Mouse (Mus musculus) MEL (cell line): ENCODE results near the gene Msantd3. TPM values are rescaled to one million over a fixed set of nuclear protein-coding genes. Genes with fewer than 3 reads are reported as not detected.

Experiments used
- DNase-seq: peaks from one replicate; pipeline ENCODE4 v3.0.0; 2011; ENCODE audit warnings: low read depth, low spot score
- H3K27ac ChIP-seq: 2 replicates; pipeline ENCODE4 v1.5.1; 2012; ENCODE audit warnings: low read depth, mild to moderate bottlenecking, control low read depth, low read length, moderate library complexity; ENCODE audit not compliant: control insufficient read depth
- H3K27me3 ChIP-seq, 2 experiments: fragments of 150-350 bp in 1 of 2; sonication (generic) in 1 of 2; 2 replicates each; pipeline ENCODE4 v1.6.1; 2012; ENCODE audit warnings: low read length in 2 of 2, mild to moderate bottlenecking in 2 of 2, improper control_type of control experiment in 1 of 2, moderate library complexity in 1 of 2; ENCODE audit not compliant: insufficient read depth in 2 of 2, control insufficient read depth in 1 of 2
- H3K36me3 ChIP-seq, 2 experiments: 2 replicates each; pipeline ENCODE4 v1.6.1; 2012 to 2014; ENCODE audit warnings: low read length in 2 of 2, improper control_type of control experiment in 1 of 2, inconsistent platforms in 1 of 2, mild to moderate bottlenecking in 1 of 2; ENCODE audit not compliant: insufficient read depth in 2 of 2, control insufficient read depth in 1 of 2
- H3K4me1 ChIP-seq, 2 experiments: fragments of 150-350 bp in 1 of 2; sonication (generic) in 1 of 2; 2 replicates each; pipeline ENCODE4 v1.6.1; 2012; ENCODE audit warnings: low read length in 2 of 2, improper control_type of control experiment in 1 of 2, mild to moderate bottlenecking in 1 of 2; ENCODE audit not compliant: insufficient read depth in 2 of 2, control insufficient read depth in 1 of 2
- H3K4me3 ChIP-seq, 2 experiments: fragments of 150-350 bp in 1 of 2; sonication (generic) in 1 of 2; 2 replicates each; pipeline ENCODE4 v1.5.1; 2012; ENCODE audit warnings: low read depth in 2 of 2, low read length in 2 of 2, mild to moderate bottlenecking in 2 of 2, moderate library complexity in 2 of 2, control low read depth in 1 of 2, improper control_type of control experiment in 1 of 2; ENCODE audit not compliant: control insufficient read depth in 1 of 2, insufficient read depth in 1 of 2
- H3K79me2 ChIP-seq: 2 replicates; pipeline ENCODE4 v1.6.1; 2012; ENCODE audit warnings: mild to moderate bottlenecking, low read length, moderate library complexity; ENCODE audit not compliant: control insufficient read depth, poor library complexity, insufficient read depth
- H3K9ac ChIP-seq: 2 replicates; pipeline ENCODE4 v1.6.1; 2012; ENCODE audit warnings: low read depth, mild to moderate bottlenecking, control low read depth, low read length, moderate library complexity; ENCODE audit not compliant: control insufficient read depth, poor library complexity, severe bottlenecking
- H3K9me3 ChIP-seq: fragments of 150-350 bp; sonication (generic); replicated peaks from 2 replicates; pipeline ENCODE4 v1.6.1; 2012; ENCODE audit warnings: mild to moderate bottlenecking, low read length, improper control_type of control experiment, moderate library complexity; ENCODE audit not compliant: insufficient read depth
- CHD1 ChIP-seq: IDR thresholded peaks from 2 replicates; pipeline ENCODE4 v1.6.1; 2012; ENCODE audit warnings: low read depth, mild to moderate bottlenecking, inconsistent platforms, low read length, improper control_type of control experiment
- CHD2 ChIP-seq: IDR thresholded peaks from 2 replicates; pipeline ENCODE4 v1.6.1; 2011; ENCODE audit warnings: low read length, improper control_type of control experiment
- CTCF ChIP-seq, 3 experiments: IDR thresholded peaks in 2 of 3; conservative IDR thresholded peaks in 1 of 3; 2 replicates each; pipeline ENCODE4 v1.5.1; 2011 to 2012; ENCODE audit warnings: low read length in 3 of 3, low read depth in 2 of 3, mild to moderate bottlenecking in 2 of 3, improper control_type of control experiment in 1 of 3, inconsistent platforms in 1 of 3, mixed read lengths in 1 of 3, moderate library complexity in 1 of 3; ENCODE audit not compliant: control insufficient read depth in 1 of 3, insufficient read depth in 1 of 3, poor library complexity in 1 of 3, severe bottlenecking in 1 of 3
- ELF1 ChIP-seq: IDR thresholded peaks from 2 replicates; pipeline ENCODE4 v1.6.1; 2014; ENCODE audit warnings: low read depth, mild to moderate bottlenecking, inconsistent platforms, low read length, improper control_type of control experiment, moderate library complexity
- ETS1 ChIP-seq: IDR thresholded peaks from 2 replicates; pipeline ENCODE4 v1.6.1; 2012; ENCODE audit warnings: low read depth, mild to moderate bottlenecking, inconsistent platforms, low read length, improper control_type of control experiment, moderate library complexity
- GABPA ChIP-seq: IDR thresholded peaks from 2 replicates; pipeline ENCODE4 v1.6.1; 2012; ENCODE audit warnings: low read depth, mild to moderate bottlenecking, inconsistent platforms, low read length, improper control_type of control experiment, moderate library complexity
- HCFC1 ChIP-seq: IDR thresholded peaks from 2 replicates; pipeline ENCODE4 v1.6.1; 2012; ENCODE audit warnings: low read depth, mild to moderate bottlenecking, inconsistent platforms, low read length, improper control_type of control experiment, moderate library complexity
- KAT2A ChIP-seq: conservative IDR thresholded peaks from 2 replicates; pipeline ENCODE4 v1.6.1; 2012; ENCODE audit warnings: low read depth, low read length, improper control_type of control experiment, inconsistent platforms
- MAFK ChIP-seq: IDR thresholded peaks from 2 replicates; pipeline ENCODE4 v1.6.1; 2011; ENCODE audit warnings: low read depth, mild to moderate bottlenecking, low read length, improper control_type of control experiment, borderline replicate concordance
- MEF2A ChIP-seq: IDR thresholded peaks from 2 replicates; pipeline ENCODE4 v1.6.1; 2014; ENCODE audit warnings: low read depth, mild to moderate bottlenecking, inconsistent platforms, low read length, improper control_type of control experiment; ENCODE audit not compliant: poor library complexity, insufficient replicate concordance, severe bottlenecking; ENCODE audit errors: extremely low read depth
- MXI1 ChIP-seq: IDR thresholded peaks from 2 replicates; pipeline ENCODE4 v1.6.1; 2011; ENCODE audit warnings: mild to moderate bottlenecking, low read depth, low read length, improper control_type of control experiment
- MYB ChIP-seq: IDR thresholded peaks from 2 replicates; pipeline ENCODE4 v1.6.1; 2011; ENCODE audit warnings: mild to moderate bottlenecking, low read depth, low read length, improper control_type of control experiment
- MYC ChIP-seq: IDR thresholded peaks from 2 replicates; pipeline ENCODE4 v1.6.1; 2011; ENCODE audit warnings: low read depth, mild to moderate bottlenecking, low read length, improper control_type of control experiment, moderate library complexity
- NELFE ChIP-seq: IDR thresholded peaks from 2 replicates; pipeline ENCODE4 v1.6.1; 2011; ENCODE audit warnings: low read depth, low read length, improper control_type of control experiment
- POLR2A ChIP-seq, 2 experiments: IDR thresholded peaks; 2 replicates each; pipeline ENCODE4 v1.6.1; 2011 to 2012; ENCODE audit warnings: low read length in 2 of 2, mild to moderate bottlenecking in 2 of 2, control low read depth in 1 of 2, improper control_type of control experiment in 1 of 2, low read depth in 1 of 2, moderate library complexity in 1 of 2; ENCODE audit not compliant: control insufficient read depth in 1 of 2, insufficient read depth in 1 of 2, poor library complexity in 1 of 2
- POLR2AphosphoS2 ChIP-seq: IDR thresholded peaks from 2 replicates; pipeline ENCODE4 v1.6.1; 2011; ENCODE audit warnings: low read length, improper control_type of control experiment
- POLR2AphosphoS5 ChIP-seq: IDR thresholded peaks from 2 replicates; pipeline ENCODE4 v1.6.1; 2012; ENCODE audit warnings: low read depth, borderline replicate concordance, mild to moderate bottlenecking, inconsistent platforms, low read length, moderate library complexity, mixed read lengths
- RAD21 ChIP-seq: IDR thresholded peaks from 2 replicates; pipeline ENCODE4 v1.6.1; 2011; ENCODE audit warnings: mild to moderate bottlenecking, low read depth, low read length, improper control_type of control experiment
- SIN3A ChIP-seq: IDR thresholded peaks from 2 replicates; pipeline ENCODE4 v1.6.1; 2012; ENCODE audit warnings: low read length, improper control_type of control experiment, inconsistent platforms
- SMC3 ChIP-seq: IDR thresholded peaks from 2 replicates; pipeline ENCODE4 v1.6.1; 2011; ENCODE audit warnings: low read depth, low read length, improper control_type of control experiment
- TCF12 ChIP-seq: IDR thresholded peaks from 2 replicates; pipeline ENCODE4 v1.6.1; 2014; ENCODE audit warnings: low read depth, mild to moderate bottlenecking, inconsistent platforms, low read length, improper control_type of control experiment, moderate library complexity
- USF2 ChIP-seq, 2 experiments: IDR thresholded peaks; 2 replicates each; pipeline ENCODE4 v1.6.1; 2011 to 2012; ENCODE audit warnings: improper control_type of control experiment in 2 of 2, low read length in 2 of 2, borderline replicate concordance in 1 of 2, inconsistent platforms in 1 of 2, low read depth in 1 of 2, mild to moderate bottlenecking in 1 of 2; ENCODE audit not compliant: insufficient read depth in 1 of 2
- ZKSCAN1 ChIP-seq: IDR thresholded peaks from 2 replicates; pipeline ENCODE4 v1.6.1; 2012; ENCODE audit warnings: low read depth, mild to moderate bottlenecking, inconsistent platforms, low read length, improper control_type of control experiment, moderate library complexity
- ZMIZ1 ChIP-seq: IDR thresholded peaks from 2 replicates; pipeline ENCODE4 v1.6.1; 2012; ENCODE audit warnings: low read depth, mild to moderate bottlenecking, inconsistent platforms, low read length, improper control_type of control experiment, moderate library complexity
- polyA plus RNA-seq, 2 experiments: library from polyadenylated mRNA; stranded (reverse) in 1 of 2; unstranded in 1 of 2; fragments of >175 nt in 1 of 2; fragments of >200 nt in 1 of 2; gene quantifications; 2 replicates each; pipeline versions ENCODE4 v1.2.1 to v1.2.4; 2012; ENCODE audit warnings: low replicate concordance in 2 of 2, low read depth in 1 of 2; ENCODE audit not compliant: insufficient read length in 2 of 2, insufficient read depth in 1 of 2, missing spikeins in 1 of 2
- total RNA-seq: library from RNA; depleted of rRNA; stranded (reverse); fragments of 300-350 nt; gene quantifications from 2 replicates; pipeline ENCODE4 v1.2.3, GENCODE M21; 2012

The Msantd3 gene
- total and polyA plus RNA-seq, 3 experiments, result not detected

DNA sequence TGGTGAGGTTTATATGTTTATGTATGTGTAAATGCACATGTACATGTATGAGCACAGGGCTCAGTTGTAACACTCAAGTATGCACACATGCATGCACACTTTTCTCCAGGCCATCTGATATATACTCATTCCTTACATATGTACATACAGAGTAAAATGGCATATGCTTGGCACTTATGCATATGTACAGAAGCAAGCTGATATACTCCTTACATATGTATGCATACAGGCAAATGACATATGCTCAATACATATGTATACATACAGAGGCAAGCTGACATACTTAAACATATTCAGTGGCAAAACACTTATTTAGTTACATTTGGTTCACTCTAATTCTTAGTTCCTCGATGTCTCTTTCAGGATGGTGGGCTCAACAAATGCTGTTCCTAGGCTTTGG lies 38.1 kb downstream of the Msantd3 start:
- Histone ChIP-seq H3K27ac (no peak overlapping the region), H3K4me3 (no peak overlapping the region), H3K9ac (no peak overlapping the region), H3K36me3 (no peaks in the 10 kb centered on the region), H3K79me2 (no peaks in the 10 kb centered on the region), H3K9me3 (no peaks in the 10 kb centered on the region), H3K27me3 (no peaks in the 10 kb centered on the region), H3K4me1 (no peaks in the 10 kb centered on the region)
- no peak for DNase-seq
- no peak for TF ChIP-seq ETS1
- no peak for TF ChIP-seq POLR2AphosphoS5
- TF ChIP-seq CHD1, result no peak
- TF ChIP-seq ELF1, result no peak
- TF ChIP-seq MEF2A, result no peak
- no peak for TF ChIP-seq RAD21
- no peak for TF ChIP-seq ZMIZ1
- no peak for TF ChIP-seq SMC3

GRCm38 (mm10) chr4:48578399-48578798 lies 38.7 kb downstream of the Msantd3 start:
- H3K36me3 ChIP-seq, result no peaks in the 10 kb centered on the region
- no peak overlapping the region for H3K27ac ChIP-seq
- H3K9me3 ChIP-seq, result no peaks in the 10 kb centered on the region
- no peaks in the 10 kb centered on the region for H3K27me3 ChIP-seq
- H3K9ac ChIP-seq, result no peak overlapping the region
- TF ChIP-seq ETS1 (no peak), KAT2A (no peak), POLR2AphosphoS5 (no peak), GABPA (no peak), USF2 (IDR thresholded peaks at IDR 0.05; ENCODE audit: borderline replicate concordance in 1 of 2, insufficient read depth in 1 of 2, low read depth in 1 of 2, low read length in 2 of 2) (no peak), ELF1 (no peak), SMC3 (no peak), POLR2AphosphoS2 (no peak)
- no peaks in the 10 kb centered on the region for H3K79me2 ChIP-seq
- no peak overlapping the region for H3K4me3 ChIP-seq
- DNase-seq, result no peak
- H3K4me1 ChIP-seq, result no peaks in the 10 kb centered on the region

GRCm38 (mm10) chr4:48579475-48580110 lies 39.9 kb downstream of the Msantd3 start:
- no peaks in the 10 kb centered on the region for H3K4me1 ChIP-seq
- no peak for TF ChIP-seq ELF1
- TF ChIP-seq NELFE, result no peak
- no peak for TF ChIP-seq CHD2
- no peak for TF ChIP-seq ETS1
- TF ChIP-seq MAFK, result no peak
- no peak for TF ChIP-seq MYB
- TF ChIP-seq SIN3A, result no peak
- TF ChIP-seq TCF12, result no peak
- TF ChIP-seq HCFC1, result no peak
- TF ChIP-seq ZKSCAN1, result no peak
- TF ChIP-seq MYC, result no peak
- TF ChIP-seq POLR2AphosphoS5, result no peak
- TF ChIP-seq ZMIZ1, result no peak
- no peak for TF ChIP-seq MXI1
- no peak for TF ChIP-seq CTCF (IDR thresholded peaks at IDR 0.05 in 2 of 3, conservative IDR thresholded peaks at IDR 0.05 in 1 of 3; ENCODE audit: control insufficient read depth in 1 of 3, insufficient read depth in 1 of 3, low read depth in 2 of 3, low read length in 3 of 3, poor library complexity in 1 of 3, severe bottlenecking in 1 of 3)
- TF ChIP-seq POLR2A (IDR thresholded peaks at IDR 0.05; ENCODE audit: control insufficient read depth in 1 of 2, insufficient read depth in 1 of 2, low read depth in 1 of 2, low read length in 2 of 2, poor library complexity in 1 of 2), result no peak
- TF ChIP-seq GABPA, result no peak
- no peaks in the 10 kb centered on the region for H3K79me2 ChIP-seq
- no peak for DNase-seq
- no peak overlapping the region for H3K4me3 ChIP-seq
- no peaks in the 10 kb centered on the region for H3K9me3 ChIP-seq
- no peak overlapping the region for H3K9ac ChIP-seq
- no peaks in the 10 kb centered on the region for H3K27me3 ChIP-seq
- no peaks in the 10 kb centered on the region for H3K36me3 ChIP-seq
- H3K27ac ChIP-seq, result no peak overlapping the region
